Mouse (Mus musculus): Measurements from ENCODE around the gene Saysd1. TPM values are rescaled to one million over a fixed set of nuclear protein-coding genes. Genes with fewer than 3 reads are reported as not detected.

Saysd1 gene
- total and polyA plus RNA-seq, 3 experiments = 3.2 to 4.4 TPM; not detected in 1

GRCm38 (mm10) chr14:20147854-20148253, 9.5 kb upstream of the Saysd1 start:
- H3K4me1 ChIP-seq (ENCODE audit: control insufficient read depth in 1 of 2, insufficient read depth in 2 of 2, low read length in 2 of 2) = no peaks in the 10 kb centered on the region
- no peak overlapping the region for H3K9ac ChIP-seq (ENCODE audit: control insufficient read depth, low read depth, low read length, poor library complexity, severe bottlenecking)
- no peaks in the 10 kb centered on the region for H3K27me3 ChIP-seq (ENCODE audit: control insufficient read depth in 1 of 2, insufficient read depth in 2 of 2, low read length in 2 of 2)
- H3K4me3 ChIP-seq (ENCODE audit: control insufficient read depth in 1 of 2, insufficient read depth in 1 of 2, low read depth in 2 of 2, low read length in 2 of 2) = no peak overlapping the region
- H3K27ac ChIP-seq (ENCODE audit: control insufficient read depth, low read depth, low read length) = no peak overlapping the region
- no peaks in the 10 kb centered on the region for H3K79me2 ChIP-seq (ENCODE audit: control insufficient read depth, insufficient read depth, low read length, poor library complexity)
- no peak for DNase-seq (ENCODE audit: low read depth, low spot score)
- TF ChIP-seq BHLHE40 (IDR thresholded peaks at IDR 0.05; ENCODE audit: borderline replicate concordance, low read depth, low read length) = no peak
- no peak for TF ChIP-seq GABPA (IDR thresholded peaks at IDR 0.05; ENCODE audit: low read depth, low read length)
- no peak for TF ChIP-seq USF2 (IDR thresholded peaks at IDR 0.05; ENCODE audit: borderline replicate concordance in 1 of 2, insufficient read depth in 1 of 2, low read depth in 1 of 2, low read length in 2 of 2)
- TF ChIP-seq ZC3H11A (IDR thresholded peaks at IDR 0.05; ENCODE audit: low read depth, low read length) = no peak
- no peak for TF ChIP-seq ZKSCAN1 (IDR thresholded peaks at IDR 0.05; ENCODE audit: low read depth, low read length)
- TF ChIP-seq MAZ (IDR thresholded peaks at IDR 0.05; ENCODE audit: low read depth, low read length) = no peak
- no peak for TF ChIP-seq GATA1 (IDR thresholded peaks at IDR 0.05; ENCODE audit: low read depth, low read length)
- no peak for TF ChIP-seq JUND (IDR thresholded peaks at IDR 0.05; ENCODE audit: low read depth, low read length)
- TF ChIP-seq HCFC1 (IDR thresholded peaks at IDR 0.05; ENCODE audit: low read depth, low read length) = no peak
- TF ChIP-seq TAL1 (IDR thresholded peaks at IDR 0.05; ENCODE audit: low read length) = no peak
- TF ChIP-seq RAD21 (IDR thresholded peaks at IDR 0.05; ENCODE audit: low read depth, low read length) = no peak
- H3K36me3 ChIP-seq (ENCODE audit: control insufficient read depth in 1 of 2, insufficient read depth in 2 of 2, low read length in 2 of 2) = no peaks in the 10 kb centered on the region
- no peaks in the 10 kb centered on the region for H3K9me3 ChIP-seq (replicated peaks; ENCODE audit: insufficient read depth, low read length)

DNA sequence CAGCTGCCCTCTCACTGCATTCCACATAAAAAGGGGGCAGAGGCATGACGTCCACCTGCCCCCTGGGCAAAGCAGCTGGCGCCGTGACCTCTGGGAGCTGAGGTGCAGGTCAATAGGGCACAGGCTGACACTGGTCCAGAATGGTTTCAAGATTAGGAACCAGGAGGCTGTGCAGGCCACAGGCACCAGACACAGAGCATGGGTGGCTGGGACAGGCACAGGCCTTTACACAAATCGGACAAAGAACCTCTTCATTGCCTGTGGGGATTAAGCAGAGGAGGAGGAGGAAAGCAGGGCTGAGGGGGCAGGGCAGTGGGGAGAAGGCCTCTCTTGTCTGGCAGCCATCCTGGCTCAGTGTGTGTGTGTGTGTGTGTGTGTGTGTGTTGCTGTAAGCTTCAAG, 5.8 kb upstream of the Saysd1 start:
- TF ChIP-seq ETS1 (IDR thresholded peaks at IDR 0.05; ENCODE audit: low read depth, low read length) (no peak), ELF1 (IDR thresholded peaks at IDR 0.05; ENCODE audit: low read depth, low read length) (no peak), TBP (IDR thresholded peaks at IDR 0.05; ENCODE audit: low read depth, low read length) (no peak), SMC3 (IDR thresholded peaks at IDR 0.05; ENCODE audit: low read depth, low read length) (no peak), E2F4 (IDR thresholded peaks at IDR 0.05; ENCODE audit: borderline replicate concordance, low read depth, low read length) (no peak), ZC3H11A (IDR thresholded peaks at IDR 0.05; ENCODE audit: low read depth, low read length) (no peak), USF2 (IDR thresholded peaks at IDR 0.05; ENCODE audit: borderline replicate concordance in 1 of 2, insufficient read depth in 1 of 2, low read depth in 1 of 2, low read length in 2 of 2) (no peak), EP300 (IDR thresholded peaks at IDR 0.05; ENCODE audit: low read depth in 1 of 2, low read length in 2 of 2) (no peak)
- no peaks in the 10 kb centered on the region for H3K4me1 ChIP-seq (ENCODE audit: control insufficient read depth in 1 of 2, insufficient read depth in 2 of 2, low read length in 2 of 2)
- H3K27ac ChIP-seq (ENCODE audit: control insufficient read depth, low read depth, low read length) = no peak overlapping the region
- H3K4me3 ChIP-seq (ENCODE audit: control insufficient read depth in 1 of 2, insufficient read depth in 1 of 2, low read depth in 2 of 2, low read length in 2 of 2) = no peak overlapping the region
- H3K9ac ChIP-seq (ENCODE audit: control insufficient read depth, low read depth, low read length, poor library complexity, severe bottlenecking) = no peak overlapping the region
- DNase-seq (ENCODE audit: low read depth, low spot score) = no peak
- H3K27me3 ChIP-seq (ENCODE audit: control insufficient read depth in 1 of 2, insufficient read depth in 2 of 2, low read length in 2 of 2) = no peaks in the 10 kb centered on the region
- H3K79me2 ChIP-seq (ENCODE audit: control insufficient read depth, insufficient read depth, low read length, poor library complexity) = no peaks in the 10 kb centered on the region
- no peaks in the 10 kb centered on the region for H3K36me3 ChIP-seq (ENCODE audit: control insufficient read depth in 1 of 2, insufficient read depth in 2 of 2, low read length in 2 of 2)
- no peaks in the 10 kb centered on the region for H3K9me3 ChIP-seq (replicated peaks; ENCODE audit: insufficient read depth, low read length)

All from MEL (cell line).